Mouse (Mus musculus) bone marrow, adult 2 months (tissue): ENCODE measurements around the gene Tmem178.

Source experiments
- CTCF ChIP-seq: fragments of 200-500 bp; IDR thresholded peaks from 2 replicates; pipeline ENCODE4 v1.5.1; 2011; ENCODE audit warnings: low read length, control low read depth; ENCODE audit not compliant: control insufficient read depth, insufficient read depth
- POLR2A ChIP-seq: fragments of 200-500 bp; IDR thresholded peaks from 2 replicates; pipeline ENCODE4 v1.6.1; 2011; ENCODE audit warnings: low read depth, mild to moderate bottlenecking, control low read depth, low read length, borderline replicate concordance; ENCODE audit not compliant: control insufficient read depth

DNA sequence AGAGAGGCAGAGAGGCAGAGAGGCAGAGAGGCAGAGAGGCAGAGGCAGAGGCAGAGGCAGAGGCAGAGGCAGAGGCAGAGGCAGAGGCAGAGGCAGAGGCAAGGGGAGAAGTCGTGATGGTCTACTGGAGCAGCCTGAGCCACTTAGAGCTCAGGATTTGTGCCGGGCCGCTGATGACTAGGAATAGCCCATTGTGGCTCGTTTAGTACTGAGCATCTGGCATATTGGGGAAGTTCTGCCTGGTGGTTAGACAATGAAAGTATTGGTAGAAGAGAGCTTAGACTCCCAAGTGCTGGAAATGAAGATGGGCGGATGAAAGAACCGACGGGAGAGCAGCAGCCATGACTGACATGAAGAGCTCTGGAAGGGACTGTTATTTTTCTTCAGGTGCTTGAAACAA is 11.0 kb downstream of the Tmem178 start:
- TF ChIP-seq CTCF = no peak
- no peak for TF ChIP-seq POLR2A
